Mouse (Mus musculus) fat pad, adult 2 months (tissue): Measurements from ENCODE around the gene Msmb.
"Not testable (repeated sequence)": the region's sequence is repeated elsewhere in the genome, so short reads cannot be mapped to it uniquely, and the experiment has no call there.

Source experiments
- DNase-seq: peaks from one replicate; pipeline ENCODE4 v3.0.0-alpha.2; 2011; ENCODE audit warnings: low read depth, low spot score; ENCODE audit errors: extremely low read depth

The Msmb gene

GRCm38 (mm10) chr14:32170137-32170536, 28.3 kb downstream of the Msmb start:
- no peak for DNase-seq

GRCm38 (mm10) chr14:32175310-32175709, 33.5 kb downstream of the Msmb start:
- DNase-seq = no peak

- DNase-seq = not testable (repeated sequence)
Measured at GRCm38 (mm10) chr14:32176590-32176989, 34.8 kb downstream of the Msmb start.

- DNase-seq = no peak
Measured at GRCm38 (mm10) chr14:32179393-32180195, 37.8 kb downstream of the Msmb start.

- no peak for DNase-seq
Measured at GRCm38 (mm10) chr14:32180861-32181260, 39.0 kb downstream of the Msmb start.

GRCm38 (mm10) chr14:32183846-32184245, 42.0 kb downstream of the Msmb start:
- no peak for DNase-seq

- DNase-seq = no peak
Measured at GRCm38 (mm10) chr14:32190627-32191391, 49.0 kb downstream of the Msmb start.

GRCm38 (mm10) chr14:32191926-32192325, 50.1 kb downstream of the Msmb start:
- no peak for DNase-seq

- no peak for DNase-seq
Measured at GRCm38 (mm10) chr14:32192437-32192836, 50.6 kb downstream of the Msmb start.

GRCm38 (mm10) chr14:32193557-32193956, 51.7 kb downstream of the Msmb start:
- not testable (repeated sequence) for DNase-seq

- DNase-seq = no peak
Measured at GRCm38 (mm10) chr14:32201354-32201753, 59.5 kb downstream of the Msmb start.

GRCm38 (mm10) chr14:32201791-32202451, 60.1 kb downstream of the Msmb start, which contains the start of the genes Timm23 and Parg:
Gene Timm23, minus strand, starts transcription at chr14:32201898.
Gene Parg, plus strand, starts transcription at chr14:32201949.
- no peak for DNase-seq
